Mouse (Mus musculus): ENCODE results near the gene Smg7.

The Smg7 gene

DNA sequence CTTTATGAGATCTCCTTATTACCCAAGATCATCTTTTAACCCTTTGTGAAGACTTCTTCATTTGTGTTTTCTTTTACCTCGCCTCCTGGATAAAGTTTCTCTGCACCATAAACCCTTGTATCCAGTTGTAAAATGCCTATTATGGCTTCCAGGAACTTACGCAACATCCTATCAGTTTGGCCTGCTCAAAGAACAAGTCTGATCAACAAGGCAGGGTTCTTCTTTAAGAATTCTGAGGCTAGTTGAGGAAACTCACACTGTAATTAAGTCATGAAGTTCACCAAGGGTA, 94.1 kb downstream of the Smg7 start:
- DNase-seq (ENCODE audit: low read depth, low spot score) = no peak

DNA sequence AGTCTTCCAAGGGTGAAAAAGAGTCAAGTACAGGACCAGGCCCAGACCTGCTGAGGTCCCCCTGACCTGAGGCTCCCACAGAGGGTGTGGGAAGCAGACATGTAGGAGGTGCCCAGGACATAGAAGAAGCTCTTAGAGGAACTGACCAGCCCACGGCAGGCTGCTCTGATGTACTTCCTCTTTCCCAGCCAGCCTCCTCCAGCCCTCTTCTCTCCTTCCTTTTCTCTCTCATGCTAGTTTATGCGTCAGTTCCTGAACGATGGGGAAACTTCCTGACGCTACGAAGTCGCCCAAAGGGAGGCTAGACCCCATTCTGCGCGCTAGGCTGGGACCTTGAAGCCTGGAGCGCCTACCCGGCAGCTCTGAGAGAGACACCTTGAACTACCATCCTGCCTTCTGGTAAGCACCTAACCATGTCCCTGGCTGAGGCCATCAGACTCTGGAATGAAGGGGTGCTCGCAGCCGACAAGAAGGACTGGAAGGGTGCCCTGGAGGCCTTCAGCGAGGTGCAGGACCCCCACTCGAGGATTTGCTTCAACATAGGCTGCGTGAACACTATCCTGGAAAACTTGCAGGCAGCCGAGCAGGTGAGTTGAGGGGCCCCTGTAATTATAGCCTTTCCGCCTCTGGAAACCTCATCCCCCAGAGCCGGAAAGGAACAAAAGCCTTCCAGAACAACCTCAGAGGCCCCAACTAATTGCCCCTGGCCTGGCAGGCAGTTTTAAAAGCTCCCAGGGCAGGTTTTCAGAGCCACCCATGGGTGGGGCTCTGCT, 94.6 kb downstream of the Smg7 start:
- no peak for DNase-seq (ENCODE audit: low read depth, low spot score)

DNA sequence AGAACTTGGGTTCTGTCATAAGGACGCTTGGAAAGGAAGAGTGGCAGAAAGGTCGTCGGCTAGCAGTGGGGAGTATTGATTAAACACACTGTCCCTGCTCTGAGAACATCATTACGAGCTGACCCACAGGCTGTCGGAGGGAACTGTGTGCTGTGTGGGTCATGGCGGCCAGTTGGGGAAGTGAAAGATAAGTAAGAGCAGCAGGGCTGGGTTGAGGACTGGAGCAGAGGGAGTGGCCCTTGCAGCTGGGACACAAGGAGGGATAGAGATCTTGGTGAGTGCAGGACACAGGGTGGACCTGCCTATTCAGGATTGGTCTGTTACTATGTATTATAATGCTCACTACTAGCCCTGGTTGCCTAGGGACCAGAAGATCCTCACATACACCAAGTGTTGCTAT, 97.5 kb downstream of the Smg7 start:
- DNase-seq (ENCODE audit: low read depth, low spot score) = no peak

DNA sequence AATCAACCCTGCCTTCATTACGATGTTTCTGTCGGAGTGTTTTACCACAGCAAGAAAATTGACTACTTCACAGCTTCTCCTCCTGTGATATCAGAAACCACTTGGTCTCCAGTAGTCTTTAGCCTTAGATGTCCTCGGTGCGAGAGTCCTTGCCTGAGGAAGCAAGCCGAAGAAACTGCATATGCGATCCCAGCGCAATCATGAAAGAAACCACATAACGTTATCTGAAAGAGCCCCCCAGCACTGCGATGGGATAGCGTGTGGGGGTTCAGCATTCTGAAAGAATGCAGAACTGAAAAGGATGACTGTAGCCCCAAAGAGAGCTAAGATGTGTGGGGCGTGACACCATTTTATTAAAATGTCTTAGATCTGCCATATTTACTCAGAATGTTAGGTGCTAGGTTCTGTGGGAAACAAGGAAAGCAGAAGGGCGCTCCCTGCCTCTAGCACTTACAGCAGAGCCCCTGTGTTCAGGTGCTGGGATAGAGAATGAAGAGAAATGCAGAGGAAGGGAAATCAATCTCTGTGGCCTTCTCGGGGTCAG, 101.7 kb downstream of the Smg7 start:
- no peak for DNase-seq (ENCODE audit: low read depth, low spot score)

DNA sequence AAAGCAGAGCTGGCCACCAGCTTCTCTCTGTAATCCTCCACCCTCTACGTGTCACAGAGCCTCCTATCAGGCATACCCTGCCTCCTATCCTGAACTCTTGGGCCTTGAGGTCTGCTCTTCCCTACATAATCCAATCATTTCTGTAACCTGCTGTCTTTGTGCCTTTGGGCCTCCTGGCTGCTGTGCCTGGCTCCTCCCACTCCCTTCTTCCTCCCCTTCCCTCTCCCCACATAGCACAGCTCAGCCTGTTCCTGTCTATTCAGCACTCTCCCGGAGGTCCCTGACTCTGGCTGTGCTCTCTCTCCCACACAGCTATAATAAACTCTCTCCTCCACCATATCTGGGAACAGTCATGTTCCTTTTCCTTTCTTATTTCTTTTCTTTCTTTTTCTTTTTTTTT, 102.5 kb downstream of the Smg7 start, which contains the start of gene Ncf2:
Ncf2 (plus strand) TSS at position 298 of the 400 bp plus-strand sequence.
- DNase-seq (ENCODE audit: low read depth, low spot score) = no peak

DNA sequence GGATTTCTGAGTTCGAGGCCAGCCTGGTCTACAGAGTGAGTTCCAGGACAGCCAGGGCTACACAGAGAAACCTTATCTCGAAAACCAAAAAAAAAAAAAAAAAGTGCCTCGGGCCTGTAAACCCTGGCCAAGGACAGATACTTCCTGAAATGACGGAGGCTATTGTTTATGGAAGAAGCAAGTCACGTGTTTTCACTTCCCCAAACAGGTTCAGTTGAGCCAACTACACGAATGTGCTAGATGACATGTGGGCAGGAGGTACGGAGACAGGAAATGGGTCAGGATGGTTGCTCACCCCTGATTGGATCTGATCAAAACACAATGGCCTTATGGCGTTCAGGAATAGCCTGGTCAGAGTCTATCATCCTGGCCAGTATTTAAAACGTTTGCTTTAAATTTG, 104.3 kb downstream of the Smg7 start:
- DNase-seq (ENCODE audit: low read depth, low spot score) = no peak

DNA sequence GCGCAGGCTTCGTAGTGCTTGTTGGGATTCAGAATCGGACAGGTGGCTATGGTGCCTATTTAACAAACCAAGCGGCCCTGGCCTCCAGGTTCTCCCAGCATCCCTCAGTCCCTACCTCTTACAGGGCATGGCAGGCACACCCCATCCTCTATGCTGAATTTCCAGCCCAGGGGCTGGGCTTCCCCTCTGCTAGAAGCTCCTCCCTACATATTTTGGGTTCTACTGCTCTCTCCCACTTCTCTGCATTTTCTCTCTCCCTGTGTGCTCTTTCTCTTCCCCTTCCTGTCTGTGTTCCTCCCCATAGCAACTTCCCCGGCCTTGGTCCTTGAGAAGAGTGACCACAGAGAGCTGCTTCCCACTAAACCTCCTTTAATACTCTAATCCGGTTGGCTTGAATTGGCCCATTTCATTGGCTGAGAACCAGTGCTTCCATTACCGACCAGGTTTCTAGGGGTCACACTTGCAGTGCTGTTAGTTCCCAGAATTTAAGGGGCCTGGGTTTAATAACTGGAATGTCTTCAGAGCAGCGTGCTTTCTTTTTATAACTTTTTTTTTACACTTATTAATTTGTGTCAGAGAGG, 105.7 kb downstream of the Smg7 start:
- DNase-seq (ENCODE audit: low read depth, low spot score) = peak; percentile 54

DNA sequence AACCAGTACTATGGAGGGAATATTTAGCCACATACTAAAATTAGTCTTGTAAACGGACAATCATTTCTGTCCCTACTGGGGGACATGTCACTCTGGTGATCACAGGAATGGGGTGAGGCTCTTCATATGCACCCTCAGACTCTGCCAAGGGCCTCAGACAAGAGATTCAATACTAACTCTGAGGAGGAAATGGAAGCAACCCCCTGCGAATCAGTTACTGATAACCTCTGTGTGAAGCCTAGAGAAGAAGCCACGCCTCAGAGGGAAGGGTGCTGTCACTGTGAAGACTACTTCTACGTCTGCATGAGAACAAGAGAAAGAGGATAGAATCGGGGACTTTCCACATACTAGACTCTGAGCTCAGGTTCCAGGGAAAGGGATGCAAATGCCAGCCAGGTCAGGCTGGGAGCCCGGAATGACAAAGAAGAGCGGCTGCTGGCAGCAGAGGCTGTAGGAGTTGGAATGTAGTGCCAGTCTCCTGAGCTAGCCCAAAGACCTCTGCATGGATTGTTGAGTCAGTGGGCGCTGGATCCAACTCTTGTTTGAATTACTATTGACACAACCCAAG, 106.7 kb downstream of the Smg7 start:
- DNase-seq (ENCODE audit: low read depth, low spot score) = peak; percentile 58

DNA sequence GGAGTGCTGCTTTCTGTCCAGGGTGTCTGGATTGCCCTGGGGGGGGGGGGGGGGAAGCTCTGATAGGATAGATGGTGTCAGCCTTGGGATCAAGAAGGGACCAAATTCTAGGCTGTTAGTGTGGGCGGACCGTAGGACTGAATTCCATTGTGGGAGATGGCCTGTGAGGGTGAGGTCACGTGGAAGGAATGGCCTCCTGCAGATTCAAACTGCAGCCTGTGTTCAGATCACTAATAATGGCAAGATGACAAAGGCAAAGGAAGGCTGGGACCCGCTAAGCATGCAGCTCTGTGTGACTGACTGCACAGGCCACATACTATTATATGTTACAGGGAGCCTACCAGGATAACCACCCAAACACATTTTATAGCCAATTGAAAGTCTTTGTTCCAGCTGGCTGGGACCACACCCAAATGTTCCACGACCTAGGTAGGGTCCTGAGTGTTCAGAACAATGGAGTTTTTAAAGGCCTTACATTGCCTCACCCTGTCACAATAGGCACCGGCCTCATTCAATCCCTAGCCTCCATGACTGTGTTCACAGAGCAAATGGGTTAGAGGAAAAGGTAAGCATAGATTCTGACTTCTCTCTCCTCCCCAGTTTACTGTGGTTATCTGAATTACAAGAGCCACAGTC, 108.8 kb downstream of the Smg7 start:
- DNase-seq (ENCODE audit: low read depth, low spot score) = peak; percentile 91

DNA sequence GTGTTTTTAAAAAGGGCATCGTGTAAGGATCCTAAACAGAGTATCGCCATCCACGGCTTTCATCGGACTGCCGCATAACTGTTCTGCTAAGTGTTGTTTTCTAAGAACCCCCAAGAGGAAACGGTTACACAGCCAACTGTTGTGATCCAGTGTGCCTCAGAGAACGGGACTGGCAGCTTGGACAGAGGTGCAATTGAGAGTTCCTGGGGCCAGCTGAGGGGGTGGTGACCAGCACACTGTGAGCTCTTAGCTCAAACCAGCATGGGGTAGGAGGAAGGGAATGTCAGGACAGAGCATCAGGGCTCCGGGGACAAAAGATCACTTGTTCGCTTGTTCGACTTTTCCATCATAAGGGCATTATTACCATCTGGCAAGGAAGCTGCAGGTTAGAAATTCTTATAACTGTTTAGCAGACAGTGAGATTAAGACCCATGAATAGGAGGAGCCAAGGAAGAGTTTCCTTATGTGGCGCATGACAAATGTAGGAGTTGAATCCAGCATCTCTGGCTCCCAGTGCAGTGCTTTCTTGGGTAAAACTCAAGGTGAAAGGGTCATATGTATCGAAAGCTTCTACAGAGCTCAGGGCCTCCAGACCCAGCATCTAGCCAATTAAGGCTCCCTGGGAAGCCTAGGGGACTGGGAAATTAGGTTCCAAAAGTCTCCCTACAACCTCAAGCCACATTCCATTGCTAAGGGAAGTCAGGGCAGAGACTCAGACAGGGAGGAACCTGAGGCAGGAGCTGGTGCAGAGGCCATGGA, 109.5 kb downstream of the Smg7 start:
- DNase-seq (ENCODE audit: low read depth, low spot score) = peak; percentile 77

DNA sequence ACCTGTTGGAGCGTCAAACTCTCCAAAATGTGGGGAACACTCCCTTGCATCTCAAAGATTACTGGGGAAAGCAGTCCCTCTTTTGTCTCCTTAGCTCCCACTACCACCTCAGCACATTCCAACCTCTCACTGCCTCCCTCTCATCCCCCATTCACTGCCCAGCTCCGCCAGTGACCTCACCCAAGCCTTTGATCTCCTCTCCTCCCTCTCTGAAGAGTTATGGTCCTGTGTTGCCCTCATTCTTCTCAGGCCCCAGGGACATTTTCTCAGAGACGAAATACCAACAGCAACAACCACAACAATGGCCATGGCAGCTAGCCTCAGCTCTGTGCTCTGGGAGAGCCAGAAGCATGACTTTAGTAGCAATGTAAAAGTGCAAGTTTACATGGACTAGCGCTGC, 111.2 kb downstream of the Smg7 start:
- DNase-seq (ENCODE audit: low read depth, low spot score) = no peak

DNA sequence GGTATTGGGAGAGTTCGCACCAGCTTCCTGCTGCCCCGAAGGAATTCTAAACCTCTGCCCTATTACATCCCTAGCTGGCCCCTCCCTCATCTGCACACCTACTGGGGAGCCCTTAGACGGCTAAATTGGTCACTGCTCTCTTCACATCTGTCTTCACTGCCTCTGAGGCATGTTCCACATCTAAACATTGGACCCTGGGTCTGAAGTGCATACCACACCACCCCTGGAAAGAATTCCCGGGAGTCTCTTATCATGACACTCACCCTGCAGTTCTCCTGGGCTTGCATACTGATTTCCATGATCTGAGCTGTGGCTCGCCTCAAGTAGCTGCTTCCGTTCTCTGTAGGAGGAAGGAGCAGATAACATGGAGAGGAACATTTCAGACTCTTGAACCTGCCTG, 111.6 kb downstream of the Smg7 start:
- DNase-seq (ENCODE audit: low read depth, low spot score) = peak; percentile 51

DNA sequence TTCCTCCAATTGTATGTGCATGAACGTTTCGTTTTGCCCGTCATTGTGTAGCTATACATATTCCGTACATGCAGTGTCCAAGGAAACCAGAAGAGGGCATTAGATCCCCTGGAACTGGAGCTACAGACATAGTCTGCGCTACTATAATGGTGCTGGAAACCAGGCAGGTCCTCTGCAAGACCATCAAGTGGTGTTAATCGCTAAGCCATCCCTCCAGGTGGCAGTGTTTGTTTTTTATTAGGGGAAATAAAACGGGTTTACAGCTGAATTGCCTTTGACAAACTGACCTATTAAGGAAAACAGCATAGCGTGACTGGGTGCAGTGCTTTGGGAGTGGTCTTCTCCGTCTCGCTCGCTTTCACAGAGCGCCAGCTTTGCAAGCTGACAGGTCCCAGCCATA, 112.2 kb downstream of the Smg7 start:
- peak; percentile 97 for DNase-seq (ENCODE audit: low read depth, low spot score)

DNA sequence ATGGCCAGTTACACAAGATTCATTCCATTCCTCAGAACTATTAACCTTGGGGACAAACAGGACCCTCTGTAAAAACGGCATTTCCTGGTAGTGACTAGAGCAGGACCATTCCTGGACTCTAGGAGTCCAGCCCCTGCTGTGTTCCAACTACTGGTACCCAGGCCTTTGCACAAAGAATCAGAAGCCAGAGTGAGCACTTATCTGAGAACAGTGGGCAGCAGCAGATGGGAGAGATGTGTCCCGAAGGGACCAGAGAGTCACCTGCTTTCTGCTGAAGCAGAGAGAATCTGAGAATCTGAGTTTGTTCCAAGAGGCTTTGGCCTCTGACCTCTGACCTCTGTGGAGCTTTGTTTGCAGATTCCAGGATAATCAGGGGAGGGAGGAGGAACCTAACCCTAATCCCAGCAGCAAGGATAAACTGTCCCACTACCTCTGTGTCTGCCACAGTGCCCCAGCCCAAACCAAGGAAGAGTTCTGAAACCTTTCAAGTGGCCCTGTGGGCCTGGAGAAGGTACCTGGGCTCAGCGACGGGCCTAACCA, 114.3 kb downstream of the Smg7 start:
- no peak for DNase-seq (ENCODE audit: low read depth, low spot score)

All from ES-CJ7 (cell line).